Comparison of ENCODE assay signal across 8 mouse cellular contexts in genomic region chr6:14903271-14903965, GRCm38 (mm10). TPM values are rescaled to one million over a fixed set of nuclear protein-coding genes. Genes with fewer than 3 reads are reported as not detected.
A peak's percentile ranks its signal among the peaks of the same experiment; 100 is the strongest.
DNase-seq lines count a peak whose midpoint lies in the region; ATAC-seq lines count a peak whose summit lies in the region.
"Had no signal": no experiment of that assay in that cellular context is flagged by ENCODE, and none has a peak within 500 bp of the region (broad histone marks: within the 10 kb centered on the region; RNA-seq: fewer than 3 reads in every experiment).

No protein-coding gene starts in this region.

- H3K4me3 ChIP-seq in lung, embryonic 15.5 days = peak overlapping the region; percentile 78
- H3K4me3 ChIP-seq in hindbrain, embryonic 15.5 days = no peak overlapping the region
- 0 out of 2 replicates have a peak overlapping the region, but pooled peaks have one; percentile 3 for H3K4me3 ChIP-seq in midbrain, embryonic 12.5 days

- 7% methylated on average over 5 of the region's 5 CpGs for WGBS in lung, embryonic 15.5 days
- WGBS in hindbrain, embryonic 15.5 days = 41% methylated on average over 5 of the region's 5 CpGs
- 42% methylated on average over 5 of the region's 5 CpGs for WGBS in midbrain, embryonic 12.5 days

- no peaks in the 10 kb centered on the region for H3K36me3 ChIP-seq in lung, embryonic 15.5 days
- H3K36me3 ChIP-seq in hindbrain, embryonic 15.5 days = no peaks in the 10 kb centered on the region
- H3K36me3 ChIP-seq in midbrain, embryonic 12.5 days = no peaks in the 10 kb centered on the region
- H3K36me3 ChIP-seq: G1E had no signal

- peak overlapping the region; percentile 88 for H3K4me2 ChIP-seq in lung, embryonic 15.5 days
- H3K4me2 ChIP-seq in hindbrain, embryonic 15.5 days = peak overlapping the region; percentile 100
- H3K4me2 ChIP-seq in midbrain, embryonic 12.5 days (replicated peaks) = peak overlapping the region; percentile 93

- H3K27ac ChIP-seq in lung, embryonic 15.5 days = peak overlapping the region; percentile 98
- no peak overlapping the region for H3K27ac ChIP-seq in hindbrain, embryonic 15.5 days (replicated peaks)
- no peak overlapping the region for H3K27ac ChIP-seq in midbrain, embryonic 12.5 days (replicated peaks)

- no peak for DNase-seq in lung, postnatal 25 days (ENCODE audit: low spot score)
- DNase-seq in testis, postnatal 10 days (ENCODE audit: low spot score) = no peak
- no peak for DNase-seq in left cerebral cortex, postnatal 14 days (ENCODE audit: low spot score in 2 of 2)
- DNase-seq in ovary, adult 18-20 months (ENCODE audit: low spot score) = no peak

- no peak for ATAC-seq in lung, embryonic 15.5 days (ENCODE audit: borderline replicate concordance, extremely low read depth, low FRiP score, low TSS enrichment)
- no peak for ATAC-seq in hindbrain, embryonic 15.5 days (ENCODE audit: low FRiP score, low read depth)
- no peak for ATAC-seq in midbrain, embryonic 12.5 days (ENCODE audit: low FRiP score, low read depth)

- no peaks in the 10 kb centered on the region; the same call in 1 of the 2 replicates for H3K27me3 ChIP-seq in lung, embryonic 15.5 days
- peaks cover 15% of the 10 kb centered on the region; the same call in 1 of the 2 replicates for H3K27me3 ChIP-seq in hindbrain, embryonic 15.5 days
- peaks cover 10% of the 10 kb centered on the region for H3K27me3 ChIP-seq in midbrain, embryonic 12.5 days

- H3K9ac ChIP-seq in lung, embryonic 15.5 days = peak overlapping the region; percentile 85
- H3K9ac ChIP-seq in hindbrain, embryonic 15.5 days = no peak overlapping the region
- no peak overlapping the region for H3K9ac ChIP-seq in midbrain, embryonic 12.5 days (replicated peaks)

- H3K4me1 ChIP-seq in lung, embryonic 15.5 days = peaks cover 24% of the 10 kb centered on the region
- H3K4me1 ChIP-seq in hindbrain, embryonic 15.5 days (replicated peaks) = peaks cover 28% of the 10 kb centered on the region
- peaks cover 36% of the 10 kb centered on the region for H3K4me1 ChIP-seq in midbrain, embryonic 12.5 days

- no peaks in the 10 kb centered on the region for H3K9me3 ChIP-seq in lung, embryonic 15.5 days
- no peaks in the 10 kb centered on the region for H3K9me3 ChIP-seq in hindbrain, embryonic 15.5 days
- H3K9me3 ChIP-seq in midbrain, embryonic 12.5 days = no peaks in the 10 kb centered on the region

- intact Hi-C loops in left cerebral cortex, postnatal 14 days (cut with DNase I) = loop anchor here (5.0 to 10.0 kb wide), 3 partner anchors 891 to 1894 kb away; no protein-coding TSS in a partner anchor

RNA-seq across cellular contexts. Expression of gene Foxp2, which starts 2.3 kb away (rescaled TPM):
- polyA plus RNA-seq in lung, embryonic 15.5 days (2015; fragmentation: Nextera tagmentation; extraction: Ambion mirVana) = 71.4 and 87.5 TPM in 2 replicates
- 37.5 and 57.2 TPM in 2 replicates for polyA plus RNA-seq in hindbrain, embryonic 15.5 days (2015; fragmentation: Nextera tagmentation; extraction: Ambion mirVana)
- 48.3 and 62.0 TPM in 2 replicates for polyA plus RNA-seq in midbrain, embryonic 12.5 days (2016; fragmentation: Nextera tagmentation; extraction: Ambion mirVana)
- total RNA-seq in left cerebral cortex, postnatal 14 days (2021) = 10 to 100 TPM in 1 of 2 experiments, 1 to 10 TPM in 1; 7.2 to 12.0 TPM
- polyA plus RNA-seq: G1E had no signal
